Mouse (Mus musculus): ENCODE results near the gene Gp2.

Gene Gp2

GRCm38 (mm10) chr7:119459185-119459584 is at the start of gene Gp2:
Gene Gp2 (minus strand): TSS chr7:119459285.
- no peak for TF ChIP-seq GATA4 (IDR thresholded peaks at IDR 0.05; ENCODE audit: insufficient replicate concordance, low read length)

DNA sequence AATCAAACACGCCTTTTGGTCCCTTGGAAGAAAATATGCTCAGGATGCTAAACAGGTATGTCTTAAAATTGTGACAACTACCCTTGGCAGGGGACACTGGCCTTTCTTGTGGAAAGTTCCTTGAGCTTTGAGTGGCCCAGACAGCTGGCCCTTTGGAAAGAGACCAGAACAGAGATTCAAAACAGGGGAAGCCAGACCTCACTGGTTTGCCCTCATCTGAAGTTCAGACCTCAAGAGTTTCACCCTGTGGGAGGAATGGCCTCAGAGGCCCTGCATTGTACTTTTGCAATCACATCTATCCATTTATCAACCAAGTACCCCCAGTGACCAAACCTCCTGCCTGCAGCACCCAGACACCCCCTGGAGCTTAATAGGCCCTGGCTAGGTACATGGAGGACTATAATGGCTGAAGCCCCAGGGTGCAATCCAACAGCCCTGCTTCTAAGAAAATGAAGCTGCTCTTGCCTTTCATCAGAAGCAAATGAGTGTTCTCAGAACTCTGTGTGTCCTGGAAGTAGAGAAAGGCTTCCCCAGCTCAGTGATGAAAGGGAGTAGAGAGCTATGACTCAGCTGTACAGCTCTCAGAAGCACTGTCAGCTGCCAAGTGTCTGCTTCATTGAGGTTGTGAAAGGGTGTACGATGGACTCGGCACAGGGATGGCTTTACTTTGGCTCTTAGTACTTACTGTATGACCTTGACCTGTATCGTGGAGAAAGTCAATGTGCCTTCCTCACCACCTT is 31.1 kb upstream of the Gp2 start:
- TF ChIP-seq GATA4 (IDR thresholded peaks at IDR 0.05; ENCODE audit: insufficient replicate concordance, low read length): no peak

DNA sequence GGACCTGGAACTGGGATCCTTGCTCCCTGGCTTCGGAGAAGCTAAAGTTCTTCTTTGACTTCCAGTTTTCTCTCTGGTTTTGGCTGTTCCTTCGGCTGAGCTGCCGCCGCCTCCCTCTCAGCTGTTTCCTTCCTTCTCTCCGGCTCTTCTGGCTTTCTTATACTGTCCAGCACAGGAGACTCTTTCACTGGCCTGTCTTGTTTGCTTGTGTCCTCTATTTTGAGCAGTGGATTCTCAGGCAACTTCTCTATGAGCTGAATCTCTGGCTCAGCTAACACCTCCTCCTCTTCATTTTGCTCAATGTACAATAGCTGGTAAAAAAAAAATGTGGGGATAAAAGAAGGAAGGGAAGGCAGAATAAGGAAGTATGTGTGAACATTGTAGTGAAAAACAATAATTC is 27.6 kb upstream of the Gp2 start:
- TF ChIP-seq GATA4 (IDR thresholded peaks at IDR 0.05; ENCODE audit: insufficient replicate concordance, low read length): no peak

- no peak for TF ChIP-seq GATA4 (IDR thresholded peaks at IDR 0.05; ENCODE audit: insufficient replicate concordance, low read length)
Observed at GRCm38 (mm10) chr7:119484154-119484553, 25.1 kb upstream of the Gp2 start.

GRCm38 (mm10) chr7:119479256-119479655 is 20.2 kb upstream of the Gp2 start, which contains the start of gene Umod:
Gene Umod (minus strand): TSS chr7:119479282.
- no peak for TF ChIP-seq GATA4 (IDR thresholded peaks at IDR 0.05; ENCODE audit: insufficient replicate concordance, low read length)

GRCm38 (mm10) chr7:119476500-119477389 is 17.7 kb upstream of the Gp2 start:
- TF ChIP-seq GATA4 (IDR thresholded peaks at IDR 0.05; ENCODE audit: insufficient replicate concordance, low read length): no peak

- TF ChIP-seq GATA4 (IDR thresholded peaks at IDR 0.05; ENCODE audit: insufficient replicate concordance, low read length): no peak
Observed at GRCm38 (mm10) chr7:119454192-119454591, 4.9 kb downstream of the Gp2 start.

DNA sequence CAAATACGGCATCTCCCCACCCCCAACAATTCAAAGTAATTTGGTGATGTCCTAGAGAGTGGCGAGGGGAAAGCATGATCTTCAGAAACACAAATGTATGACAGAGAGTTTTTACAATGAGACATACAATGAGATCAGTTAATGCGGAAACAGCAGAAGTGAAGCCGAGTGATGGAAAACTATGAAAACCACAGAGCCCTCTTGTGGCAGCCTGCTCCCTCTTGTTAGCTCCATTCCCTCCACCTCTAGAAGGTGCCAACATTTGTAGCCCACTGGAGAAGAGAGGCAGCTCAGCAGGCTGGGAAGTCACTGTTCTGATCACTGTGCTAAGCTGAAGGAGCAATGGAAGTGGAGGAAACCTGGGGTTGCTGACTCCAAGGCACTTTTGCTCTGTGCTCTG is 15.2 kb downstream of the Gp2 start:
- TF ChIP-seq GATA4 (IDR thresholded peaks at IDR 0.05; ENCODE audit: insufficient replicate concordance, low read length): no peak

- no peak for TF ChIP-seq GATA4 (IDR thresholded peaks at IDR 0.05; ENCODE audit: insufficient replicate concordance, low read length)
Observed at GRCm38 (mm10) chr7:119441938-119442337, 17.1 kb downstream of the Gp2 start.

DNA sequence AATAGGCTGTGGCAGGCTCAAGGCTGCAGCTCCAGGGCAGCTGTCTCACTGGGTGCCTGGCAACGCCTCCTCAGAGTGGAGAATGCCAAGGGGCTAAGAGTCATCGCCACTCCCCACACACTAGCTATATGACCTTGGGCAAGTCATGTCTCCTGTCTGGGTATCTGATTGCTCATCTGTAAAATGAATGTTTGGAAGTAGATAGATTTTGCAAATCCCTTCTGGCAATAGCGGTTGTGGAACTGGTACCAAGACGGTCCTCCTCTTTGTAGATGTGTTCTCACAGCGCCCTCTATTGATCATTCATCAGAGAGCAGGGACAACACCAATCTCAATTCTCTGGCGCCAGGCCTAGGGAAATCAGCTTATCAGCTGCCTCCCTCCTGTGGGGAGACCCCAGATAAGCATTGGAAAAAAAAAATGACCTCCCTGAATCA is 31.9 kb downstream of the Gp2 start:
- TF ChIP-seq GATA4 (IDR thresholded peaks at IDR 0.05; ENCODE audit: insufficient replicate concordance, low read length): no peak

DNA sequence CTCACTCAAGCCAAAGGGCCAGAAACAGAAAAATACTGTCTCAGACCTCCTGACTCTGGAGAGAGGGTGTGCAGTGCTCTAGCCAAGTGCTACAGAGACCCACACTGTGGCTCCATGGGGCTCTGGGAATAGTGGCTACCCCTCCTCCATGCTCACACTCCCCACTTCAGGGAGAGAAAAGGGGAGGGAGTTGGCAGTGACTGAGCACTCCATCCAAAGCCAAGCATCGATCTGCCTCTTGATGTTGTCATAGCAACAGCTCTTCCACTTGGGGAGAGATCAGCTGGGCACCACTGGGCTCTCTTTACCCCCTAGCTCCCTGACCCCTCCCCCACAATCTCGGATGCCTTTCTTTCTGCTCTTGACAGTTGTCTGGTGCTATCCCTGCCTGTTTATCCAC is 38.4 kb downstream of the Gp2 start:
- TF ChIP-seq GATA4 (IDR thresholded peaks at IDR 0.05; ENCODE audit: insufficient replicate concordance, low read length): no peak

DNA sequence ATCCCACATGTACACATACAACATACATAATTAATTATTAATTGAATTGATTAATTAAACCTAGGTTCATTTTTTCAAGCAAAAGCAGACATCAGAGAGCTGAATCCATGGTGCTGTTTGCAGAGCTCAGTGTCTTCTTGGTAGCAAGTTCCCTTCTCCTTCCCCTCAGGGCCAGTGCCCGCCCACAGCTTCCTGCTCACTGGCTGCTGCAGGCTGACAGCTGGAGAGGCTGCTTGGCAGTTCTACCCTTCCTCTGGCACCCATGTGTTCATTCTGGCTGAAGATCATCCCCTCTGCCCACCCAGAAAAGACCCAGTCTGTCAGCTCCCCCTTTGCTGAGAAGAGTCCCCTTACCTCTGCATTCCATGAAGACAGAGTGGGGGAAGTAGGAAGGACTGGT is 40.6 kb downstream of the Gp2 start:
- no peak for TF ChIP-seq GATA4 (IDR thresholded peaks at IDR 0.05; ENCODE audit: insufficient replicate concordance, low read length)

GRCm38 (mm10) chr7:119394050-119394732 is 64.9 kb downstream of the Gp2 start:
- no peak for TF ChIP-seq GATA4 (IDR thresholded peaks at IDR 0.05; ENCODE audit: insufficient replicate concordance, low read length)

All from liver, adult (tissue).